ENCODE assay signal across 9 mouse cellular contexts in the genomic region with DNA sequence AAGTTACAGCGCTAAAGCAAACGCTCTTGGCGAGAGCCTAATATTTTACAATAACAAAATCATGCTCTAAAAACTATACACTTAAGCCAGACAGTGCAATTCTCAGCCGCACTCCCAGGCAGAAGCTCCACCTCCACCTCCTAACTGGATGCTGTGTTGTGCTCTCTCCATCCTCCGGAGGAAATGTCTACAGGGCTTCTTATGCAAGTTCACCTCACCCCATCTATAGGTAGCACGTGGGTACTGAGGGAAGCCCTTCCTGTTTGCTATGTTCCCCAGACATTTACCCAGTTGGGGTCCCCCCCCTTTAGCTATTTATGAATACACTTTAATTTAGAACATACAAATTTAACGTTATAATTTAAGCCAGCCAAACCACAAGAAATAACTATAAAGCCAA. TPM values are rescaled to one million over a fixed set of nuclear protein-coding genes. Genes with fewer than 3 reads are reported as not detected.
DNase-seq lines count a peak whose midpoint lies in the region; ATAC-seq and TF ChIP-seq lines count a peak whose summit lies in the region.
"Had no signal": no experiment of that assay in that cellular context is flagged by ENCODE, and none has a peak within 500 bp of the region (broad histone marks: within the 10 kb centered on the region; RNA-seq: fewer than 3 reads in every experiment).

No protein-coding gene starts in this region.

- no peak for ATAC-seq in heart, embryonic 13.5 days (ENCODE audit: extremely low read depth, insufficient number of reproducible peaks, low FRiP score, low TSS enrichment)
- ATAC-seq in forebrain, embryonic 14.5 days, result no peak
- no peak for ATAC-seq in midbrain, embryonic 16.5 days
- ATAC-seq in megakaryocyte-erythroid progenitor cell, adult 5-6 weeks (replicated peaks; ENCODE audit: low FRiP score, low TSS enrichment, poor library complexity, severe bottlenecking), result no peak

- peaks cover 67% of the 10 kb centered on the region for H3K4me1 ChIP-seq in heart, embryonic 13.5 days
- H3K4me1 ChIP-seq in CH12.LX (ENCODE audit: control insufficient read depth in 1 of 2, insufficient read depth in 2 of 2), result peaks cover 0 to 33% of the 10 kb centered on the region in 2 experiments; a peak in 3 of 4 replicates
- peaks cover 26% of the 10 kb centered on the region for H3K4me1 ChIP-seq in forebrain, embryonic 14.5 days (ENCODE audit: control insufficient read depth, insufficient read depth, low read length)
- H3K4me1 ChIP-seq in midbrain, embryonic 16.5 days (ENCODE audit: control insufficient read depth, insufficient read depth, low read length), result peaks cover 32% of the 10 kb centered on the region

- in situ Hi-C loops in CH12.LX (cut with MboI; ENCODE audit: low pct_ligation_motif_present, low pct_unique_long_range_greater_than_20kb, low sequenced_read_pairs), result loop anchor here (10.0 to 25.0 kb wide), 3 partner anchors 230 to 493 kb away; no protein-coding TSS in a partner anchor

- no peak for TF ChIP-seq EP300 in CH12.LX (IDR thresholded peaks at IDR 0.05; ENCODE audit: low read length)

- no peaks in the 10 kb centered on the region for H3K36me3 ChIP-seq in heart, embryonic 13.5 days
- H3K36me3 ChIP-seq in CH12.LX (replicated peaks in 1 of 2; ENCODE audit: control insufficient read depth in 1 of 2, insufficient read depth in 1 of 2, low read length in 1 of 2), result no peaks in the 10 kb centered on the region
- no peaks in the 10 kb centered on the region for H3K36me3 ChIP-seq in forebrain, embryonic 14.5 days (ENCODE audit: control insufficient read depth, insufficient read depth, low read length)
- H3K36me3 ChIP-seq in midbrain, embryonic 16.5 days (ENCODE audit: control insufficient read depth, insufficient read depth, low read length), result no peaks in the 10 kb centered on the region

- intact Hi-C loops in heart, postnatal 25 days (cut with DNase I), result loop anchor here (5.0 kb wide), 7 partner anchors 35 to 500 kb away; no protein-coding TSS in a partner anchor

- no peaks in the 10 kb centered on the region for H3K27me3 ChIP-seq in heart, embryonic 13.5 days (replicated peaks)
- H3K27me3 ChIP-seq in CH12.LX (replicated peaks), result peaks cover 10% of the 10 kb centered on the region
- H3K27me3 ChIP-seq in forebrain, embryonic 14.5 days (replicated peaks; ENCODE audit: control insufficient read depth, insufficient read depth, low read length), result no peaks in the 10 kb centered on the region
- H3K27me3 ChIP-seq in midbrain, embryonic 16.5 days (ENCODE audit: control insufficient read depth, insufficient read depth, low read depth, low read length), result no peaks in the 10 kb centered on the region
- H3K27me3 ChIP-seq: Patski had no signal

- peak in 1 of 2 experiments; percentile 25; a peak in 1 of 4 replicates for TF ChIP-seq CTCF in CH12.LX (conservative IDR thresholded peaks at IDR 0.05 in 1 of 2, IDR thresholded peaks at IDR 0.05 in 1 of 2; ENCODE audit: low read depth in 2 of 2, low read length in 2 of 2)

- H3K79me2 ChIP-seq in CH12.LX (replicated peaks; ENCODE audit: control insufficient read depth, extremely low read depth, insufficient read depth, poor library complexity, severe bottlenecking), result peaks cover 6% of the 10 kb centered on the region; the same call in 1 of the 2 replicates

- H3K9ac ChIP-seq in heart, embryonic 13.5 days, result peak overlapping the region; percentile 95
- H3K9ac ChIP-seq in CH12.LX (ENCODE audit: insufficient read depth, low read depth), result 0 out of 2 replicates have a peak overlapping the region, but pooled peaks have one; percentile 78
- H3K9ac ChIP-seq in forebrain, embryonic 14.5 days (ENCODE audit: low read length), result peak overlapping the region; percentile 82; the same call in 1 of the 2 replicates
- H3K9ac ChIP-seq in midbrain, embryonic 16.5 days (ENCODE audit: low read depth, low read length), result 0 out of 2 replicates have a peak overlapping the region, but pooled peaks have one; percentile 26

- peak overlapping the region; percentile 88 for H3K4me3 ChIP-seq in heart, embryonic 13.5 days
- no peak overlapping the region for H3K4me3 ChIP-seq in CH12.LX (replicated peaks in 1 of 3; ENCODE audit: low read depth in 2 of 3, low read length in 2 of 3, poor library complexity in 1 of 3)
- peak overlapping the region; percentile 77 for H3K4me3 ChIP-seq in forebrain, embryonic 14.5 days (ENCODE audit: low read depth, low read length)
- peak overlapping the region; percentile 74 for H3K4me3 ChIP-seq in midbrain, embryonic 16.5 days (ENCODE audit: low read depth, low read length)

- H3K27ac ChIP-seq in heart, embryonic 13.5 days (replicated peaks), result no peak overlapping the region
- no peak overlapping the region for H3K27ac ChIP-seq in CH12.LX (ENCODE audit: insufficient read depth, low read depth)
- H3K27ac ChIP-seq in forebrain, embryonic 14.5 days (ENCODE audit: low read depth, low read length), result no peak overlapping the region
- no peak overlapping the region for H3K27ac ChIP-seq in midbrain, embryonic 16.5 days (ENCODE audit: low read length)

- H3K9me3 ChIP-seq in heart, embryonic 13.5 days, result no peaks in the 10 kb centered on the region
- peaks cover 5% of the 10 kb centered on the region for H3K9me3 ChIP-seq in CH12.LX (replicated peaks; ENCODE audit: low read length)
- H3K9me3 ChIP-seq in forebrain, embryonic 14.5 days (replicated peaks; ENCODE audit: control insufficient read depth, low read length), result no peaks in the 10 kb centered on the region
- no peaks in the 10 kb centered on the region for H3K9me3 ChIP-seq in midbrain, embryonic 16.5 days (replicated peaks; ENCODE audit: control insufficient read depth, low read length, poor library complexity, severe bottlenecking)

- H3K4me2 ChIP-seq in heart, embryonic 13.5 days, result peak overlapping the region; percentile 96
- H3K4me2 ChIP-seq in CH12.LX (ENCODE audit: insufficient read depth, low read depth, poor library complexity, severe bottlenecking), result peak overlapping the region; percentile 92; the same call in 1 of the 2 replicates
- H3K4me2 ChIP-seq in forebrain, embryonic 14.5 days (ENCODE audit: low read length), result peak overlapping the region; percentile 91
- peak overlapping the region; percentile 62 for H3K4me2 ChIP-seq in midbrain, embryonic 16.5 days (ENCODE audit: low read length)

- dilution Hi-C loops in CH12.LX (cut with MboI; ENCODE audit: extremely low pct_ligation_motif_present, extremely low pct_unique_long_range_greater_than_20kb, low sequenced_read_pairs), result no loop called here

- 52% methylated on average over 7 of the region's 7 CpGs for WGBS in heart, embryonic 13.5 days
- WGBS in forebrain, embryonic 14.5 days, result 48% methylated on average over 7 of the region's 7 CpGs
- WGBS in midbrain, embryonic 16.5 days, result 52% methylated on average over 7 of the region's 7 CpGs

- DNase-seq in heart, postnatal 25 days (ENCODE audit: low spot score), result no peak
- DNase-seq in CH12.LX (ENCODE audit: extremely low read depth), result no peak
- peak; percentile 58 for DNase-seq in forebrain, embryonic 14.5 days (ENCODE audit: low spot score)
- DNase-seq in urinary bladder, postnatal 4 days (ENCODE audit: low spot score in 2 of 2), result no peak
- no peak for DNase-seq in spleen, postnatal 10 days (ENCODE audit: low spot score in 2 of 2)

- no peak for TF ChIP-seq POLR2A in CH12.LX (IDR thresholded peaks at IDR 0.05; ENCODE audit: low read depth, low read length)

- TF ChIP-seq RAD21 in CH12.LX (IDR thresholded peaks at IDR 0.05; ENCODE audit: low read depth, low read length), result peak; percentile 29

TF ChIP-seq in CH12.LX, 34 proteins besides CTCF, POLR2A, EP300 and RAD21:
- TF ChIP-seq KAT2A (IDR thresholded peaks at IDR 0.05; ENCODE audit: insufficient replicate concordance, low read length) (no peak), MAZ (IDR thresholded peaks at IDR 0.05; ENCODE audit: low read depth, low read length) (no peak), ZKSCAN1 (IDR thresholded peaks at IDR 0.05; ENCODE audit: borderline replicate concordance, low read depth, low read length) (no peak), SMC3 (IDR thresholded peaks at IDR 0.05; ENCODE audit: low read depth, low read length) (0 out of 2 replicates have a peak, but pooled peaks have one; percentile 12)

RNA-seq across cellular contexts. Expression of a gene that starts 2.0 kb away (rescaled TPM):
- polyA plus RNA-seq in heart, embryonic 13.5 days (2015; fragmentation: Nextera tagmentation; extraction: Ambion mirVana), result 19.7 and 20.2 TPM in 2 replicates
- total RNA-seq in heart, postnatal 25 days (2021), result 10 to 100 TPM; 43.7 to 44.8 TPM
- total RNA-seq in CH12.LX (2012; rRNA removed) (3.8 and 5.6 TPM in 2 replicates), CH12.LX (2014; rRNA removed) (1.9 and 2.0 TPM in 2 replicates)
- 2.3 and 2.7 TPM in 2 replicates for polyA plus RNA-seq in CH12.LX (2012; ENCODE audit: insufficient read length, low read depth)
- 15.5 and 19.9 TPM in 2 replicates for polyA plus RNA-seq in forebrain, embryonic 14.5 days (2014; fragmentation: Nextera tagmentation; extraction: Ambion mirVana)
- polyA plus RNA-seq in midbrain, embryonic 16.5 days (2015; fragmentation: Nextera tagmentation; extraction: Ambion mirVana), result 21.7 and 26.2 TPM in 2 replicates
- 0.89 and 0.94 TPM in 2 replicates for total RNA-seq in megakaryocyte-erythroid progenitor cell, adult 5-6 weeks (2014; fragmentation: Nextera tagmentation)
- 0.42 and 1.1 TPM in 2 replicates for total RNA-seq in megakaryocyte-erythroid progenitor cell, adult 5-6 weeks (2017)

Comparison
In these comparisons a context has a peak if more than half of its experiments do, and no peak if none do; other contexts are left out.
1. H3K4me3 ChIP-seq: peak in heart, embryonic 13.5 days (single experiment), forebrain, embryonic 14.5 days (single experiment) and midbrain, embryonic 16.5 days (single experiment); none in CH12.LX (0 of 3).
2. H3K9ac ChIP-seq: peak in every context shown above with its lines; median percentile 95 in heart, embryonic 13.5 days; 82 in forebrain, embryonic 14.5 days; 78 in CH12.LX; 26 in midbrain, embryonic 16.5 days.
3. Peak in every context shown above with its lines, with median percentiles within 50 percentile points of each other: H3K4me2 ChIP-seq.